Comparison of ENCODE assay signal across 19 mouse cellular contexts in genomic region chr12:118816156-118816555, GRCm38 (mm10). TPM values are rescaled to one million over a fixed set of nuclear protein-coding genes. Genes with fewer than 3 reads are reported as not detected.
"Had no signal": no experiment of that assay in that cellular context is flagged by ENCODE, and none has a peak within 500 bp of the region (broad histone marks: within the 10 kb centered on the region; RNA-seq: fewer than 3 reads in every experiment).

No protein-coding gene starts in this region.

- H3K4me3 ChIP-seq: left cerebral cortex, adult 2 months; liver, embryonic 12.5 days; liver, embryonic 15.5 days; lung, embryonic 15.5 days had no signal

- H3K27ac ChIP-seq: kidney, postnatal 0 days; left cerebral cortex, adult 2 months; liver, embryonic 12.5 days; liver, embryonic 15.5 days; lung, embryonic 15.5 days had no signal

- DNase-seq: kidney, postnatal 25 days; layer of hippocampus, postnatal 36 days; lung, adult 18-20 months; lung, postnatal 10 days; lung, postnatal 4 days; midbrain, embryonic 14.5 days; thymus, adult 18-20 months; thymus, postnatal 36 days had no signal

- H3K36me3 ChIP-seq: liver, embryonic 12.5 days; liver, embryonic 15.5 days; lung, embryonic 15.5 days had no signal

- H3K9me3 ChIP-seq: liver, embryonic 12.5 days; liver, embryonic 15.5 days; lung, embryonic 15.5 days had no signal

- H3K4me1 ChIP-seq: liver, embryonic 12.5 days; liver, embryonic 15.5 days; lung, embryonic 15.5 days had no signal

RNA-seq across cellular contexts. Expression of gene Sp8, which starts 30.0 kb away (rescaled TPM):
- total RNA-seq: megakaryocyte progenitor cell, adult 5-6 weeks; megakaryocyte-erythroid progenitor cell, adult 5-6 weeks had no signal
- polyA plus RNA-seq: kidney, embryonic 14.5 days; kidney, postnatal 0 days; liver, embryonic 15.5 days; lung, embryonic 15.5 days; small intestine, adult 2 months; spleen, adult 2 months; testis, adult 2 months had no signal
